ENCODE assay signal across 1 mouse cellular context in the genomic region with DNA sequence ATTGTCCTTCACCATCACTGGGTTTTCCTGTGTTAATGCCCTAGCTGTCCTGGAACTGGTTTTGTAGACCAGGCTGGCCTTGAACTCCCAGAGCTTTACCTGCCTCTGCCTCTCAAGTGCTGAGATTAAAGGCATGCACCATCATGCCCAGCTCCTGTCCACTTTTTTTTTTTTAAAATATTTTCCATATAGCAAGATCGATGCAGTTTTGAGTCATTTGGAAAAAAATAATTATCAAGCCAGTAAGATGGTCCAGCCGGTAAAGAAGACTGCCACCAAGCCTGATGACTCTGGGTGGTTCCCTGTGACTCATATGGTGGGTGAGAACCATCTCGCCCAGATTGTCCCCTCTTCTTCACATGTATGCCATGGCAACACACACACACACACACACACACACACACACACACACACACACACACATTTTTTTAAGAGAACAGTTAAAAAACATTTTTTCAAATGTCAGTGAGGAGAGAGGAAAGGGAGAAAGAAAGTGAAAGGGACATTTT.
TF ChIP-seq lines count a peak whose summit lies in the region.

No protein-coding gene starts in this region.

TF ChIP-seq in CH12.LX, 34 proteins besides CTCF, POLR2A, EP300 and RAD21 (continued from another document):
- TF ChIP-seq MXI1 (IDR thresholded peaks at IDR 0.05; ENCODE audit: low read depth, low read length) (no peak), BHLHE40 (IDR thresholded peaks at IDR 0.05; ENCODE audit: low read depth, low read length) (no peak), CHD1 (IDR thresholded peaks at IDR 0.05; ENCODE audit: low read depth, low read length) (no peak), JUND (conservative IDR thresholded peaks at IDR 0.05; ENCODE audit: low read depth, low read length) (no peak; the same call in 1 of the 2 replicates), SMC3 (IDR thresholded peaks at IDR 0.05; ENCODE audit: low read depth, low read length) (no peak)
TF ChIP-seq in CH12.LX: peak in this region for 2.
